Mouse (Mus musculus) CD8-positive naive resting alpha-beta T cell, adult 2 months (primary cell): Measurements from ENCODE around the gene Cmc1.
A peak's percentile ranks its signal among the peaks of the same experiment; 100 is the strongest.

Experiments
- DNase-seq, 2 experiments: peaks; one replicate each; pipeline ENCODE4 v3.0.0; 2022; ENCODE audit warnings: low read depth in 2 of 2, low spot score in 2 of 2

Cmc1 gene

DNA sequence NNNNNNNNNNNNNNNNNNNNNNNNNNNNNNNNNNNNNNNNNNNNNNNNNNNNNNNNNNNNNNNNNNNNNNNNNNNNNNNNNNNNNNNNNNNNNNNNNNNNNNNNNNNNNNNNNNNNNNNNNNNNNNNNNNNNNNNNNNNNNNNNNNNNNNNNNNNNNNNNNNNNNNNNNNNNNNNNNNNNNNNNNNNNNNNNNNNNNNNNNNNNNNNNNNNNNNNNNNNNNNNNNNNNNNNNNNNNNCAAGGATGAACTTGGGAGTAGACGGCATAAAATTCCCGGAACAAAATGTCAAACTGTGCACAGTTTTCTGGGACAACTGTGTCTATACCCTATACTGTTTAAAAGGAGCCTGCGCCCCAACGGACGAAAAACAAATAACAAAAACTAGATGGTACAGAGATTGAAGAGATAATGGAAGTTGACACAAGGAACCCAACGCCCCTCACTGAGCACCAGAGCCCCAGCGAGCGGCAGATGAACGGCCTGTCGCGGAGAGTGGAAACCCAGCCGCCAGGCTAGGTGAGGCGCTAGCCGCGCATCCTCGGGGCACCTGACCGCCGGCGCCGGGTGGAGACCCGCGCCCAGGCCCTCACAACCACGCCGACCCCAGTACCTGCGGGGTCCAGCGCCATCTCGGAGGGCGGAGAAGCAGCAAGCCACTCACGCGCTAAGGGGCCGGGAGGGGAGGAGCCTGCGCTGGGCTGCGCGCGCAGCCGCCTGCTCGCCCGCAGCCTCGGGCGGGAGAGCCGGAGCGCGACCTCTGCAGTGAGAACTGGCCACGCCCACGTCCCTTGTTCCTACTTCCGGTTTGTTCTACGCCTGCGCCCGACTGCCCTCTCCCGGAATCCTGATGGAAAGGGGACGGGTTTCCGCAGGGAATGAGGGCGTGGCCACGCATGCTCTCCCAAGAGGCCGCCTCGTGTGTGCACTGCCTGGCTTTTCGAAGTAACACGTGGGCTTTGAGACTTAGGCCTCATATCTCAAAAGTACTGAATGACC, at the start of gene Cmc1:
TSS of gene Cmc1 (minus strand) at position 771 of the 996 bp plus-strand sequence.
- peak; percentile 64 to 74 for DNase-seq

DNA sequence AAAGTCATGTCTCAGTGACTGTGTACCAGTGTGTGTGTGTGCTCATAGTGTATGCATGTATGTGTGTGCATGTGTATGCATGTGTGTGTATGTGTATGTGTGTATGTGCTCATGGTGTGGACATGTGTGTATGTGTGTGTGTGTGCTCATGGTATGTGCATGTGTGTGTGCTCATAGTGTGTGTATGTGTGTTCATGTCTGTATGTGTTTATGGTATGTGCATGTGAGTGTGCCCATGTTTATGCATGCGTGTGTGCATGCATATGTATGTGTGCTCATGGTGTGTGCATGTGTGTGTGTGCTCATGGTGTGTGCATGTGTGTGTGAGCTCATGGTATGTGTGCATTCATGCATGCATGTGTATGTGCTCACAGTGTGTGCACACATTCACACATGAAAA, 48.6 kb upstream of the Cmc1 start:
- no peak for DNase-seq

DNA sequence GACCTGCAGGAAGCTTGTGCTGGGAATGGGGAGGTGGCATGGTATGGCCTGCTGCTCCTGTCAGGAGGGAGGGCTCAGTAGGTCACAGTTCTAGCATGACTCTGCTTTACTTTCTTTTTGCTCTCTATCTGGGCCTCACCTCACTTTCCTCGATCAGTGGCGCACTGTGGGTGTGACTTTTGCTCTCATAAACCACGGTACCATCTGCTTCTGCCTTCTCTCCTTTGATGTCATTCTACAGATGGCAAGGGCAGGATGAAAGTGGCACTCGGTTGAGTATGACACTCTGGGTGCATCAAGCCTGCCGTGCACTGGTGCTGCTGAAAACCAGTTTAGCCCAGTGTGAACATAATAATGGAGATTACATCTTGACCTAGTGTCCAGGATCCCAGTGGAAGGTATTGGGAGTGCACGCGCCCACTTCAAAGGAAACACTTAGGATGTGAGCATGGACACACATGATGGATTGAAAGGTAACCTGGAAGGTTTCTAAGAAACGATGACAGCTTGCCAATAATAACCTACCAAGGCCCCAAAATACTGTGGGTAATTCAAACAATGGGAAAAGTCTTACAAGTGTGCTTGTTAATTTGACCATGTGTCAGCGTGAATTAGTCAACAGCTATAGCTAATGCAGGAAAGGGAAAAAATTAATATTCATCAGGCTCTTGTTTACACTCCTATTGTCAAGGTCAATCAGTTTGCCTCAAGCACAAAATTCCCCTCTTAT, 46.8 kb upstream of the Cmc1 start:
- peak in 1 of 2 experiments; percentile 8 for DNase-seq

DNA sequence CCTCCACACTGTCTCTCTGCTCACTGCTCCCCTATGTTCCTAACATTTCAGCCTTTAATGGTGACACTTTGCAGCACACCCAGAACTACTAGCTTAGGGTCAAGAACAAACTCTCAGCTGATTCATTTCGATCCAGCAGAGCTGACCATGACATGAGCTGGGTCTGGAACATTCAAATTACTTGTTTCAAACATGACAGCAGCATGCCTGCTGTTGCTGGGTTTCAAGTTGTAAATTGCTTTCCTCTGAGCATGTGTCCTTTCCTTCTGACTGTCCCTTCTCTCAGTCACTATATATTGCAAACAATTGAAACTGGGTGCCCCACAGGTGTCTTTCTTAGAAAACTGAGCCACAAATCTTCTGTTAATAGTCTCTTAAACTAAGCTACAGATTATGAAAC, 43.3 kb upstream of the Cmc1 start:
- no peak for DNase-seq

DNA sequence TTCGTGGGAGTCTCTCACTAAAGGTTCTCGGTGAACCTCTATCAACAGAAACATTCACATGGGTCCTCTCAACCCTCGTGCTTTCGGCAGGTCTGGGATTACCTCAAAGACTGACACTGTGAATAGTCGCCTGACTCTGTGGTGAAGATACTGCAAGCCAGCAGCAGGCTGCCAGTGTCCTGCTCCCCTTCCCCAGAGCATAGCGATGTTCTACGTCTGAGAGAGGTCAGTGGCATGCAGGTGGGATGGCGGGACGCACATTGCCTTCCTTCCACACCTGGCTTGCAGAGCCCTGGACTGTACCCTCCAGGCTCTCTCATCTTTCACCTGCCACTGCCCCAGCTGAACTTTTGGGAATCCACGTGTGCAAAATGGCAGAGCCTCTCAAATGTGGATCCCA, 41.3 kb upstream of the Cmc1 start:
- no peak for DNase-seq

DNA sequence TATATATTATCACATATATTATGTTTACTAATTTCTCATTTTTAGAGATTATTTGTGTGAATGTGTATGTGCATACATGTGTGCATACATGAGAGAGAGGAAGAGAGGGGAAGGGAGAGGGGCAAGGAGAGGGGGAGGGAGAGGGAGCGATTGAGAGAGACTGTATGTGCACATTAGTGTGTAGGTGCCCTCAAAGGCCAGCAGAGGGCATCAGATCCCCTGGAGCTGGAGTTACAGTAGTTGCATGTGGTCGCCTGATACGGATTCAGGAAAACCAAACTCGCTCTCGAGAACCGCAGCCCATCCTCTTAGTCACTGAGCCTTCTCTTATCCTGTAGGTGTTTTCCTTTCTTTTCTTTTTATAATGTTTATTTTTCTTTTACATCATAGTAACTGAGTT, 38.4 kb upstream of the Cmc1 start:
- DNase-seq = no peak

DNA sequence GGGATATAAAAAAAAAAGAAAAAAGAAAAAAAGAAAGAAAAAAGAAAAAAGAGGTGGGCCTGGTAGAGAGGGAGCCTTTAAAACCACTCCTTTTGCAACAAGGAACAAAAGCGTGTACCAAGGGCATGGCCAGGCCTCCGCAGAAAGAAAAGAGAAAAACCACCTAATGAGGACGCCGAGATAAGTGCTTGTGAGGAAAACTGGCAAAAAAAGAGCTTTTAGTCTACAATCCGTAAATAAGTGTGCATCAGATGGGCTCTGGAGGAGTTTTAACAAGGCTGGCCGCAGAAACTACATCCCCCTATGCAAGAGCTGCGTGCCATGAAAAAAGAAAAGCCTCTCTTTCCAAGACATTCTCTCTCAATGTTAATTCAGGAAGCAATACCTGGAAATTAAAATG, 37.4 kb upstream of the Cmc1 start:
- no peak for DNase-seq

DNA sequence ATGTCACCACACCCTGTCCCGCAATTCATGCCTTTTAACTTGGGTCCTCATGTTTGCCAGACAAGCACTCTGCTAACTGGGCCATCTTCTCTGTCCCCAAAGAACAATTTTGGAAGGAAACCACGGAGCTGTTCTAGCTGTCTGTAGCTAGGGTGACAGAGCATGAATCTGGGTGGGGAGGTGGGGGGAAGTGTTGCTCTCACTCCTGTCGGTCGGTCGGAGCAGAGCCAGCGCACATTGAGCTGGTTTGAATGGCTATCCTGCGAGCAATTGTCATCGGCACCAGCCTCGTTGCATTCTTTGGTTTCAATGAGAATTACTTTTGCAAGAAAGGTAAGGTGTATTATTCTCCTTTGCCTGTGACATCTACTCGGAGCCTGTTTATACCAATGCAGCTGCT, 36.8 kb upstream of the Cmc1 start:
- DNase-seq = no peak

DNA sequence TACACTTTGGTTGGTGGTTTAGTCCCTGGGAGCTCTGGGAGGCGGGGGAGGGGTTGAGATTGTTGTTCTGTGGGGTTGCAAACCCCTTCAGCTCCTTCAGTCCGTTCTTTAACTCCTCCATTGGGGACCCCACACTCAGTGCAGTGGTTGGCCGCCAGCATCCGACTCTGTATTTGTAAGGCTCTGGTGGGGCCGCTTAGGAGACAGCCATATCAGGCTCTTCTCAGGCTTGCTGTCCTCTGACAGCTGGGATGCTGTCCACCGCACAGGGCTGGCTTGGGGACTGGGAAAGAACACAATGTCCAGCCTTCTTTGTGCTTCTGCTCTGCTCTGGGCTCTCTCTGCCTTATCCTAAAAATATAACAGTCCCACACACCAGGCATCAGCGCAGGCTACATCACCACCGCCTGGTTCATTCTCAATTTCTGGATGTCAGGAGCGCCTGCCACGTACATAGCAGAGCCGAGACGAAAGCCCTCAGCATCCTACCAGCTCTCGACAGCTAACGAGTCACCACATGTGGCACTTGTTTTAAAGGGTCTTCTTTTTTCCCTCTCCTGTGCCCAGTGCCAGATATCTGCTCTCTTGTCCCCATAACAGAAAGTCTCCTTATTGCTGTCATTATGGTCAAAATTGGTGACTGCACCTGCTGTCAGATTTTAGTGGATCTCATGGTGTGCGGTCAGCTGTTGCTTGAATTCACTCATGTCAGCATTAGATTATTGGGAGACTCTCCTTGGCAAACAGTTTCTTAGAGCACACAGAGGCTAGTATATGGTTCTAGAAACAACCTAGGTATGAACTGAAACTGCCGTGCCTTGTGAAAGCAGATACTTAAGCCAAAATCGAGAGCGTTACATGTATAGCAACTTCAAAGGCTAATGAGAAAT, 29.4 kb upstream of the Cmc1 start:
- DNase-seq = no peak

DNA sequence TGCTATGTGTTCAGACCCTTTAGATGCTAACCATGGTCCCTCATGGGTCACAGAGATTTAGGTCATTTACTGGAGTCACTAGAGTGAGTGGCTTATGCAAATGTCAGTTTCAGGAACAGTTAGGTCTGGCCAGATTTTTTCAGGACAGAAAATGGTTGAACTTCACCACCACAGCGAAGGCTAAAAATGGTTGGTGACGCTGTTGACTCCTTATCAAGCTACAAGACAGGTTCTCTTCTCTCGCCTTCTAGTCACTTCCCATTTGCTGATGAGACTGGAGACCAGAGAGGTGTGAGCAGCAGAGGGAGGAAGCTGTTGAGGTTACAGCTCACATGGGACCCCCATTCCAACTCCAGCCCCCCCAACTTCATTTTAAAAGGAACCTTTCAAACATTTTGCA, 26.7 kb upstream of the Cmc1 start:
- no peak for DNase-seq

DNA sequence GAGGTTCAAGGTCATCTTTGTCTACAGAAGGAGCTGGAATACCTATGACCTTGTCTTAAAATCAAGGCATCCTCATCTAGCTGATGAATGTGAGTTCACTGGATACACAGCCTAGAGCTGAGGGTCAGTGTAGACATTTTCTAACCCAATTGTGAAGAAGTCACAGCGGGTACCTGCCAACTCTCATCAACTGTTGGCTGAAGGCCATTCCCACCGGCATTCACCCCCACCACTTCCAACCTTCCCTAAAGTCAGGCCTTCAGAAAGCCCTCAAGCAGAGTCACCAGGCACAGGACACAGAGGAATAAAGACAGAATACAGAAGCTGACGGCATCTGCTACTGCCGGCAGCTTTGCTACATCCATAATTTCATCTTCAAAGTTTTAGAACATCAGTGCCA, 25.4 kb upstream of the Cmc1 start:
- DNase-seq = no peak

DNA sequence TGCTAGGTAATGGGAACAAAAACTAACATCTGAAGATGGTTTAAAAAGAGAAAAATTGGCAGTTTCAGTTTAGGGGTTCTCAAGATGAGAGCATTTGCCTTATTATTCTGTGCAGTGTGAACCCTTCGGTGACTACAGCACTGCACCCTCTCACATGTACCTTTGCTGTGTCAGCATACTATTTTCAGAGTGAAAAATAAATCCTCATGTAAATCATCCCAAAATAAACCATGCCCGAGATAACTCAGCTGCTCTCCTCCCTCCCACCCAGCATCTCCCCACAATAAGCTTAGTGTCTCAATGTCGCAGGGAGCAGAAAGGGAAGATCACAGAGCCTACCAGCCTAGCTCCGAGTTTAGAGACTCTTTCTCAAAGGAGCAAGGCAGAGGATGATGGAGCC, 23.1 kb upstream of the Cmc1 start:
- no peak for DNase-seq

DNA sequence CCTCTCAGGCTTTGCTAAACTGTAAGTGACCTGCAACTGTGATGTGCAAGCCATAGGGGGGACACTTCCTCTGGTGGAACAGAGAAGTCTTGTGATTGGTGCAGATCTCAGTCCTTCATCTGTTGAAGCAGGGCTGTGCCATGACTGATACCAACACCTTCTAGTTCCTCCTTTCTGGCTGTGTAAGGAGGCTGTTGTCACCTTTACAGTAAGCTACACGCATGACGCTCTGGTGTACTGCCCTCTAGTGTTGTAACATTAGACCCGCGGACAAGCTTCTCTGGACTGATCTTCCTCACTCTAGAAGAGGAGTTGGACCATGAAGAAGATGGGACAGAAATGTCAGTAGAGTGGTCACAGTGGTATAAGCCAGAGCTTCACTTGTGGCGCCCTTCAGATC, 18.6 kb upstream of the Cmc1 start:
- peak; percentile 10 to 16 for DNase-seq

DNA sequence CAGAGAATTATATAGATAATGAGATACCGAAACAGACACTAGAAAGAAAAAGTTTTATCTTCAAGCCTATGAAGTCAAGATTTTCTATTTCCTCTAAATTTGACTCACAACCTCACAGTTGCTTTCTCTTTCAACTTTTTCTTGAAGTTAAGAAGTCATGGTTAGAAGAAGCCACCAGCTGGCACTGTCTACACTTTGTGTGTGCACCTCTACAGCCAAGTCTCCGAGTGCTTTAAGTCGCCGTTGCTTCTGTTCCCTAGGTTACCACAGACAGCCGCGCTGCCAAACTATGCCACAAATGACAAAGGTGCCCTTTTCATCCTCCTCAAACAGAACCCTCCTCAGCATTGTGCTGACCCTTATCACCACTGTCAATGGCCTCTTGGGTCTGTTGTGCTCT, 17.6 kb upstream of the Cmc1 start:
- peak; percentile 11 to 30 for DNase-seq

DNA sequence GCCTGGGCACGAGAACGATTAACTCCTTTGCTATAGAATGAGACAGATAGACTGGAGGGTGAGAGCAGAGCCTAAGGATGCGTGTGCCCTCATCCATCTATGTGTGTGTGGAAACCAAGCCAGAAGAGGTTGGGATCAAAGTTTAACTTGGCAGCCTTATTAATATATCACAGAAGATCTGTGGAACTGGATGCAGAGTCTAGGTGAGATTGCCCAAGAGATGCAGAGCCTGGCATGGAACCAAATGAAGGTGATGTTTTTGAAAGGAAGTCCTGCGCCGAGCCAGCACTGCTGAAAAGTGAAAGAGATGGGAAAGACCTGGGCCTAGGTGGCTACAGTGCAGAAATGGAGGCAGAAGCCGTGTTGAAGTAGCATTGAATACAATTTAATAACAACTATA, 11.6 kb upstream of the Cmc1 start:
- no peak for DNase-seq

DNA sequence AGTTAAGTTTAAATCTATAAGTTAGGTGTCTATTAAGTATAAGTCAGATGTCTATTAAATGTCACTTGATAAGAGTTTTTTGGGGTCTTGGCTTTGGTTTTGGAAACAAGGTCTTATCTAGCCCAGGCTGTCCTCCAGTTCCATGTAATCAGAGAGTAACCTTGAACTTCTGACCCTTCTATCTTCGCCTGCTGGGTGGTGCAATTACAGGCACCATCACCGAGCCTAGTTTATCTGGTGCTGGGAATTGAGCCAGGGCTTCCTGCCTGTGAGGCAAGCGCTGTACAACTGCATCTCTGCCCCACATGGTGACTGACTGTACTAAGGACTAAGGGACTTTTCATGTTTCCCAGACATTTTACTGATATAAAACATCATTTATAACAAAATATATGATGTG, 10.0 kb upstream of the Cmc1 start:
- no peak for DNase-seq

DNA sequence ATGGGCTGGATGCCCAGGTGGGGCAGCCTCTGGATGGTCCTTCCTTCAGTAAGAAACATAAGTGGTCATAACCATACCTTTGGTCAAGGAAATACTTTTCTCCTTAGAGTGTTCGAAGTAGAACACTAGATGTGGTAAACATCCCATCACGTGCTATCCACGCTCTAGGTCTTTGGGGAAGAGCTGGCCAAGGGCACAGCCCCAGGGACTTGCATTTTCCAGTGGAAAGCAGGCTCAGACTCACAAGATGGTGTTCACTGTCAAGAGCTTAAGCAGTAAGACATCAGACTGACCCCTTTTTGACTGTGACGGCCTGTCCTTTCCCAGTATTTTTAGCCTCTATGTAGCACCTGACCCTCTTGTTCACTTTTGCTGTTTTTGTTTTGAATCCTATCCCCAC, 8.2 kb upstream of the Cmc1 start:
- DNase-seq = no peak

DNA sequence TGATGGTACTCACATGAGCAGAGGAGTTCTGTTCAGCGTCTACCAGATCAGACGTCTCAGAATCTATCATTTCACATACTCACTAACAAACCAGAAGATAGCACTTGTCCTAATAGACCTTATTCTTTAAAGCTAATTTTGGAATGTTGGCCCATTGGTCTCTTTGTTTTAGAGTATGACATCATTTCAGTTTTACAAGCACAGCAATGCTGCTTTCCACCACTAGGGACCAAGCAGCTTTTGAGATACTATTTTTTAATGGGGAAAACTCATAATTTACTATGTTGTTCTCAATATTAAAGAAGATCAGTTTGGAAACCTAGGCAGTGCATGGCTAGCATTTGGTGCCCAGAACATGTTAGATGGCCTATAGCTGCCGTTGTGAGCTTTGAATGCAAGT, 7.3 kb upstream of the Cmc1 start:
- no peak for DNase-seq

DNA sequence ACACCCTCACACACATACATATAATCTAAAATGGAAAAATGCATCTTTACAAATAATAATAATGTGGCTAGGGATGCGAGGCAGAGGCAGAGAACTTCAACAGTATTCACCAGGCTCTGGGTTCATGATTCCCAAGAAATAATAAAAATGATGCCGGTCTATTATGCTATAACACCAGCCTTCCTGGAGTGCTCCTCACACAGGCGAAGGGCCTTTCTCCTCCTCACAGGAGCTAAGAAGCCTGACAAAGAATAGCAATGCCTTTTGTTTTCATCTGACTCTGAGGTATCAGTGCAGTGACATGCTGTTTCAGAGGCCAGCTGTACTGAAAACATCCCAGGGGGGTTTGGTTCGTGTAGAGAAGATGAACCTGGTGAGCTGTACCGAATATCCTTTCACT, 4.7 kb upstream of the Cmc1 start:
- no peak for DNase-seq

DNA sequence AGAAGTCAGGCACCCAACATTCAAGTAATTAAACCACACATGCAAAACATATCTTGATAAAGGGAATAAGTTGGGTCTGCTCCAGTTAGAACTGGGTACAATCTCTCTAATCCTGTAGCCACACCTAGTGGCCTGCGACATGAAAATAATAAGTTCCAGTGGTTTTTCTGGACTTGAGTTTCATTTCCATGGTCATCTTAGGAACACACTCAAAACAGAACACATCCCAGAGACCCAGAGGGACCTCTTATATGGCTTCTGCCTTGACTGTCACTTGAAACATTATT, 1.2 kb upstream of the Cmc1 start:
- DNase-seq = no peak

DNA sequence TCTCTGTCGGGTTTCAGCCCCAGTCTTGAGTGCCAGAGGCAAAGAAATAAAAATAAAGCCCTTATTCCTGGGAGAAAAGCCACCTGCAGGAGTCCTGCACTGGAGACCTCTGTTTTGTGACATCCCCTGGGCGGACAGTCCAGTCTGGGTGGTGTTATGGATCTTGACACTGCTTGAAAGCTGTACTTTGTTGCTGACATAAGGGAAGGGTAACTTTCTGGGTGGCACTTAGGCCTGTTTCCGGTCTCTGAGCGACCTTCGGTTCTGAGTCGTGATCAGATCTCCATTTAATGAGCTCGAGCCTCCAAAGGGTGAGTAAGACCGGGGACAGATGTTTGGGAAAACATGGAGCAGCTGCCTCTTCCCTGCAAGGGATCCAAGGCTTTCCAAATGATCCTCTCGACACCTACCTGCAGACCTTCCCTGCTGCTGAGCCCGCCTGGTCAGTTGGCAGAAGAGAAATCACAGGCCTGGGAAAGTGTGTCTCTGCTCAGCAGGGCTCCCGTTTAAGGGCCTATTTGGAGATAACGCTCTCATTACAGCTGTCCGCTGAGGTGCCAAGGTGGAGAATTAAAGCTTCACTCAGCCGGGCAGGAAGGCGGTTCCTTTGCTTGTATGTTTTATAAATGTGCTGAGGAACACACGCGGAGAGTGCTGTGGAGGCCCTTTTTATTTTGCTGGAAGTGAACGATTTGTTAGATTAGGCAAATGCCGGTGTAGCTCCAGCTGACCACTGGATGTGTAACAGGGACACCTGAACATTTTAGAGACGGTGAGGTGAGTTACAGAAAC, 648 bp upstream of the Cmc1 start:
- DNase-seq = no peak
